Mouse (Mus musculus) lung, adult 2 months (tissue): ENCODE measurements around the gene Npr1.

Experiments
- CTCF ChIP-seq: fragments of 200-500 bp; IDR thresholded peaks from 2 replicates; pipeline ENCODE4 v1.5.1; 2011; ENCODE audit warnings: mild to moderate bottlenecking, low read length, control low read depth; ENCODE audit not compliant: insufficient read depth
- POLR2A ChIP-seq: fragments of 200-500 bp; IDR thresholded peaks from 2 replicates; pipeline ENCODE4 v1.6.1; 2011; ENCODE audit warnings: low read depth, mild to moderate bottlenecking, control low read depth, low read length, borderline replicate concordance; ENCODE audit errors: extremely low read depth

DNA sequence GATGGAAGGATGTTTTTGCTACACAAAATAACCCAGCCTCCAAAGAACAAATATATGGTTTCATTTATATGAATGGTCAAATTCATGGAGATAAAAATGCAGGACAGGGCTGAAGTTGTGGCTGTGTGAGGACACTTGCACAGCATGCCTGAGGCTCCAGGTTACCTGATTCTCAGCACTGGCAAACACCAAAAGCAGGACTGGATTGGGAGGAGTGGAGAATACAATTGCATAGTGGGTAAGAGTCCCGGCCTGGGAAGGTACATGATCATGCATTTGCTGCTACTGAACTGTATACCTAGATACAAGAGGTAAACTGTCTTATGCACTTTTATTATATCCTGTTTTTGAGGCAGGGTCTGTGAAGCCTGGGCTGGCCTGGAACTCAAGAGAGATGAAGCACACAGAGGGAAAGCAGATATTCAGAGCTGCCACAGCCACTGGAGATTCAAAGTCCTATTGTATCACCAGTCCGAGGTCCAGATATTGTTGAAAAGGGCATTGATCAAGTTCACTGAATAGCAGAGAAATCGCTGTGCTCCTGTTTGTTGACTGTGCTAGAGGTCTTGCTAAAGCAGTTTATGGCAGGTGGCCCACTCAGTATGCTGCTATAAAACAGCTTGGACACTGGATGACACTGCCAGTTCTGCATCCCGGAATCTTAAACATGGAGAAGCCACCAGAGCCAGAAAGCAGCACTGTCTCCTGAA, 28.3 kb upstream of the Npr1 start:
- TF ChIP-seq CTCF (no peak), POLR2A (no peak)
